Mouse (Mus musculus): ENCODE measurements around the gene Slc35f2.

The Slc35f2 gene

GRCm38 (mm10) chr9:53771344-53772021 is at the start of gene Slc35f2:
TSS of gene Slc35f2 (plus strand) at chr9:53771538.
- peak; percentile 28 for DNase-seq

GRCm38 (mm10) chr9:53740829-53741404 is 30.4 kb upstream of the Slc35f2 start:
- DNase-seq = no peak

GRCm38 (mm10) chr9:53750411-53750810 is 20.9 kb upstream of the Slc35f2 start:
- DNase-seq = no peak

- DNase-seq = no peak
Measured at GRCm38 (mm10) chr9:53750899-53751298, 20.4 kb upstream of the Slc35f2 start.

DNA sequence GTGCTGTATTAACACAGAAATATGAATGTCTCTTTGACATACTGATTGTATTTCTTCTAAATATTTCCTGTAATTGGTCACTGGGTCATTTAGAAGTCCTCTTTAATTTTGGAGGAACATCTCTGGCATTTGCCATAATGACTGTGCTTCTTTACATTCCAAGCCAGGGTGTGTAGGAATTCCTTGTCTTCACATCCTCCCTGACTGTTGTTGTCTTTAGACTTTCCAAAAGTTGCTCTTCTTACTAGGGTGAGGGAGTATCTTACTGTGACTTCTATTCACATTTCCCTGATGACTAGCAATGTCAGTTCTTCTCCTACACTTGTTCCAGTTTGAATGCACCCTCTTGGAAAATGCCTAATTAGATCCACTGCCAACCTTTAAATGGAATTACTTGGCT is 16.5 kb upstream of the Slc35f2 start:
- no peak for DNase-seq

DNA sequence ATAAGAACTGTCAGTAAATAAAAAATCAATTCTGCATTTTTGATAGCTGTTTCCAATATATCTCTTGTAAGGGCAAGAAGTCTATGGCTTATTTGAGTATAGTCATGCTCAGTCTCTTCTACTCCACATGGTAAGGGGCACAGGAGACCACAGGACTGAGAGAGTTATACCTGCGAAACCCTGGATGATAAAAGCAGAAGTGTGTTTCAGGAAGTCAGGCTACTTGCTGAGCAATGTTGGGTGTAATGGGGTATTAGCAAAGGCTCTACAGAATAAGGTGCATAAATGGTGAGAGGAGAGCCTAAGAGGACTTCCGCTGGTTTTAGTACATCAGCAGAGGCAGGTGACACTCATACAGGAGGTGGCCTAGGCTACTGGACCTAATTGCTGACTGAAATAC is 13.2 kb upstream of the Slc35f2 start:
- DNase-seq = no peak

GRCm38 (mm10) chr9:53764697-53765096 is 6.6 kb upstream of the Slc35f2 start:
- no peak for DNase-seq

DNA sequence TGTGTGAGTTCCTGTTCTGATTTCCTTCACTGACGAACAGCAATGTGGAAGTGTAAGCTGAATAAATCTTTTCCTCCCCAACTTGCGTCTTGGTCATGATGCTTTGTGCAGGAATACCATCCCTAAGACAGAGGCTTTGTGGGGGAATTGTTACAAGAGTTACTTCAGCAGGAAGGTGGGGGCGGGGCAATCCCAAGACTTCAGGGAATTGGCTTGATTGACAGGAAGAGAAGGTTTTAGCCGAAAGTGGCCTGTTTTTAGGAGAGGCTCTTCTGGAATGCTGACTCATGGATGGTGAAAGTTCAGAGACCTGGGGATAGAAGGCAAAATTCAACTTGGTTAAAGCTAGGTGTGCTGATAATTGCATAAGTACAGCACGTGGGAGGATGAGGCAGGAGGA is 2.9 kb upstream of the Slc35f2 start:
- DNase-seq = no peak

DNA sequence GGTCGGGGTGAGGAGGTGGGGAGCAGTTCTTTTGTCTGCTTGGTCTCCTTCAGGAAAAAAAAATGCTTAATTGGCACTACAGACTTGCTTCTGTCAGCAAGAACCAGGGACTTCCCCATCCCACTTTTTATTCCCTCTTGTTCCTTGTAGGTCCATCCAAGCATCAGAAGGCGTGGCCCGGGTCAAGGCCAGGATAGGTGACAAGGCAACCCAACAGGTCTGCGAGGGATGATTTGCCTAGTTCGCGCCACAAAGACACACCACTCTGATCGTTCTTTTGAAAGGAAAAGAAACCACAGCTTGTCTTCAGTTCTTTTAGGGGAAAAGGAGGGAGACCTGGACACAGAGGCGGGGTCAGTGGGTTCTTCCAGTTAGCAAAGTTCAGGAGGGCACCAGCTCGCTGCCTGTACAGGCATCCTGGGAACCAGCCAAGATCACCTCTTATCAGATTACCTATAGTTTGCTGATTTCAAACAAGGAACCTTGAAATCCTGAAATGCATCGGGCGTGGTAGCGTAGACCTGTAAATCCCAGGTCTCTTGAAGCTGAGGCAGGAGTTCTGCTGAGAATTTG is 481 bp upstream of the Slc35f2 start:
- DNase-seq = no peak

GRCm38 (mm10) chr9:53772121-53772561 is 803 bp downstream of the Slc35f2 start:
- DNase-seq = no peak

GRCm38 (mm10) chr9:53775511-53775910 is 4.2 kb downstream of the Slc35f2 start:
- DNase-seq = no peak

- no peak for DNase-seq
Measured at GRCm38 (mm10) chr9:53786561-53787407, 15.4 kb downstream of the Slc35f2 start.

DNA sequence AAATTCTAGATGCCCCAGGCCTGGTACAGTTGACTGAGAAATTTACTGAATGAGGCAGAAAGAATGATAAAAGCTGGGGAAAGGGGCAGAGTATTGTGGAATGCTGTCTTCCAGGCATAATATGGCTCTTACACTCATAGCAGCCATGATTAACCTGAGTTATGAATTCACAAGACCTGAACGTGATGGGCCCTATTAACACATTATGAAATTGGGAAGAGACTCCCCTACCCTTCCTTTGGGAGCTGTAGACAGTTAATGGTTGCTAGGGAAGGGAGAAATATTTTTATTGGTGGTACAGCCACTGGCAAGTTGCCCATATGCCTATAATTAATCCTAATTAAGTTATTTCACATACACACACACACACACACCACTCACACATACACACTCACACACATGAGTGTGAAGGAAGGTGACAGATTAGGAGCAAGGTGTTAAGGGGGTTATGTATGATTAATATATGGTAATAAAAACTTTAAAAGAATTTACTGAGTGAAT is 22.5 kb downstream of the Slc35f2 start:
- no peak for DNase-seq

GRCm38 (mm10) chr9:53794490-53794889 is 23.2 kb downstream of the Slc35f2 start:
- DNase-seq = peak; percentile 16

GRCm38 (mm10) chr9:53795351-53795750 is 24.0 kb downstream of the Slc35f2 start:
- no peak for DNase-seq

GRCm38 (mm10) chr9:53796386-53796785 is 25.0 kb downstream of the Slc35f2 start:
- DNase-seq = no peak

DNA sequence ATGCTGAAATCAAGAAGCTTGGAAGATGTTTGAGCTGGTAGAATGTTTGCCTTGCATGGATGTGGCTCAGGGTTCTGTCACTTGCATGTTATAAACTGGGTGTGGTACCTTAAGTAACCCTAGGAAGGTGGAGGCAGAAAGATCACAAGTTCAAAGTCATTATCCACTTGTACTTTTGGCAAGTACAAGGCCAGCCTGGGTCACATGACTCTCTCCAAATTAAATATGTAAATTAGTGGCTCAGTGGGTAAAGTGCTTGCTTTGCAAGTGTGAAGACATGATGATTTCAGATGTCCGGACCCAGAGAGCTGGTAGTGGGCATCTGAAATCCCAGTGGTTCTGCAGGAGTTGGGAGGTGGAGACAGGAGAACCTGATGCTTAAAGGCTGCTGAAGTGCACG is 25.8 kb downstream of the Slc35f2 start:
- no peak for DNase-seq

DNA sequence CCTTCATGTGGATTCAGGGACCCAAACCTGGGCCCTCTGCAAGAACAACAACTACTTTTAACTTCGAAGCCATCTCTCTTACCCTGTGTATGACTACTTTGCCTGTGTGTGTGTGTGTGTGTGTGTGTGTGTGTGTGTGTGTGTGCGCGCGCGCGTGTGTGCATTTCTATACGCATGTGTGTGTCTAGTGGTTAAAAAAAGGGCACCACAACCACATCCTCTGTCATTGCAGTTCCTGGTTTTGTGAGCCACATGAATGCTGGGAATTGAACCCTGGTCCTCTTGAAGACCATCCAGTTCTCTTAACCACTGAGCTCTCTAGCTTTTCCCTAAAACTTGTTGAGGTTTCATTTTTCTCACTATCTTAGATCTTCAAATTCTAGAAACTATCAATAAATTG is 31.6 kb downstream of the Slc35f2 start:
- DNase-seq = no peak

- no peak for DNase-seq
Measured at GRCm38 (mm10) chr9:53806496-53807086, 35.3 kb downstream of the Slc35f2 start.

DNA sequence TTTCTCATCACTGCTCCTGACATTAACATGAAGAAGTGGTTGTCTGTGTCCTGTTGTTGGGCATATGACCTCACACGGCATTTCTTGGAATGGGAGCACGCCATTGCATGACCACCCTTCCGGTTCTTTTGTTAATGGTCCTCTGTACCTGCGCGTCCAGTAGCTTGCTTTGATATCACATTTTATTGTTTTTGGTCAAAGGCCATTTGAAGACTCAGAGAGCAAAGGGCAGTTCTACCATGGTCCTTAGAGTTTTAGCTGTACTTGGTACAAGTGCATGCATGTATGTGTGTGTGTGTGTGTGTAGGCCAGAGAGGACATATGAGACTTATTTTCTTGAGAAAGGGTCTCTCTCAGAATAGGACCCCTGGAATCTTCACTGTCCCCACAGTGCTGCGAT is 42.1 kb downstream of the Slc35f2 start:
- DNase-seq = no peak

- peak; percentile 74 for DNase-seq
Measured at GRCm38 (mm10) chr9:53818760-53819159, 47.4 kb downstream of the Slc35f2 start.

DNA sequence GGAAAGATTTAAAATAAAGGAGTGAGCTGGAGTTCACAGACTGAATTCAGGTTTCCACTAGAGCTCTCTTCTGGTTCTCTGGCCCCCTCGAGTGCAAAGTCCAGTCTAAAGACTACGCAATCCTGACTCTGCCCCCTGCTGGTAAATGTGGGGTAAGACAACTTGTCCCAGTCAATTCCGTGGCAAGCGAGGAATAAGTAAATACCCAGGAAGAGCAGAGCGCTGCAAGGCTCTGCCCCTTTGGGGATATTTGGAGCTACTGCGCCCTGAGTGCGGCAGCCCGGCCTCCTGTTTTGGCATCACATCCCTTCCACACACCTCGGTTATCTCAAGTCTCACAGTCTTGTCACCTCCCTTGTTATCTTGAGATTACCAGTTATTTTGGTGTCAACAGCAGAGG is 54.0 kb downstream of the Slc35f2 start:
- DNase-seq = peak; percentile 4

All from lung, postnatal 14 days (tissue).